Mouse (Mus musculus): ENCODE measurements around the gene Caap1.

Gene Caap1

DNA sequence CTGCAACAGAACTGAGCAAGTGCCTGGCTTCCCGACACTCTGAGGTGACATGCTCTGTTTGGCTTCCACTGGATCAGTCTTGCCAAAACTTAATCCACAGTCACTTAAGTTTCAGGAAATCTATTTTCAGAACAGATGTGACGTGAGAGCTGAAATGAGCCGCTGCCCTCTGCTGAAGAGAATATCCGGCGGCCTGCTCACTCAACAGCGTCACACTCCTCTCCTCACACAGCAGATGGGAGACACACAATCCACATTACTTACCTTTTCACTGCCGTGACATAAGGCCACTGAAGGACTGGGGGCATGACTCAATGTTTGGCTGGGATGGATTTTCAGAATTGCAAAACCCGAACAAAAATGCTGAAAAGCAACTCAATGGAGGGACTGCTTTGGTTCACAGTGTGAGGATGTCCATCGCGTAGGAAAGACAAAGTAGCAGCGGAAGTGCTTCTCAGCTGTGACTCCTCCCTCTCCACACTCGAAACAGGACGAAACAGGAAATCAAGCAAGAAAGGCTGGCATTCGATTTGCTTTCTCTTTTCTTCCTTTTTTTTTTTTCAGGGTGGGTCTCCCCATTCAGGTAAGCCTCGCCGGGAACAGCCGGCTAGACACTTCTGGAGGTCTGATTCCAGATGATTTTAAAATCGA is 79.7 kb downstream of the Caap1 start:
- DNase-seq = no peak

DNA sequence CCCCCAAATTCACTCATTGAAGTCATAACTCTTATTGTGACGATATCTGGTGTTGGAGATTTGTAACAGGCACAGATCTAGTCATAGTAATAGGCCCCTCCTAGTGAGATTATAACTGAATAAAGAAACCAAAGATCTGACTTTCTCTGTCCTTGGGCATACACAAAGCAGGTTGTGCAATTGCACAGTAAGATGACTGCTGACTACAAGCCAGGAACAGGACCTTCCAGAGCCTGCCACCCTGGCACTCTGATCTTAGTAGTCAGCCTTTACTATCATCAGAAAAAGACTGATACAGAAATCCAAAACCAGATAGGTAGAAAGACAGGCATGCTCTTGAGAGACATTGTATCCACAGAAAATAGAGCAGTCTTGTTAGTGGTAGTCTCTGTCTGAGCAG is 83.3 kb downstream of the Caap1 start:
- no peak for DNase-seq

DNA sequence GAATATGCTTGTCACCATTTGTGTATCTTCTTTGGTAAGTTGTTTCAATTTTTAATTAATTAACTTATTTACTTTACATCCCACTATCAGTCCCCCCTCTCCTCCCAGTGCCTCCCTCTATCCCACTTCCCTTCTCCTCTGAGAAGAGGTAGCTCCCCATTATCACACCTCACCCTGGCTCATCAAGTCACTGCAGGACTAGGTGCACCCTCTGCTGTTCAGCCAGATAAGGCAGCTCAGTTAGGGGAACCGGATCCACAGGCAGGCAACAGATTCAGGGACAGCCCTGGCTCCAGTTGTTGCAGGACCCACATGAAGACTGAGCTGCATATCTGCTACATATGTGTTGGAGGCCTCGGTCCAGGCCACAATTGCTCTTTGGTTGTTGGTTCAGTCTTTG is 97.2 kb downstream of the Caap1 start:
- DNase-seq = no peak

DNA sequence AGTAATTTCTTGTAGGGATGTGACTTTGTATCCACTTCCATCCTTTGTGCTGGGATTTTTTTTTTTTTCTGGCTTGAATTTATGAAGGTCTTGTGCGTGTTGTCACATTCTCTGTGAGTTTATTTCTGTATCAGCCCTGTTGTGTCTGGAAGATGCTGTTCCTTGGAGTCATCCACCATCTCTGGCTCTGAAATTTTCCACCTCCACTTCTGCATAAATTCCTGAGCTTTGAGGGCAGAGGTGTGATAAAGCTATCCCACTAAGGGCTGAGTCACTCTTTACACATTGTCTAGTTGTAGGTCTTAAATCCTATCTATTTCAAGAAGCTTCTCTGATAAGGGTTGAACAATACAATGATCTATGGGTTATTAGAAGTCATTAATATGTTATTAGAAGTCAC is 101.7 kb downstream of the Caap1 start:
- no peak for DNase-seq
